Mouse (Mus musculus) erythroid progenitor cell, adult 5-6 weeks (primary cell): Measurements from ENCODE around the gene P2ry13. TPM values are rescaled to one million over a fixed set of nuclear protein-coding genes. Genes with fewer than 3 reads are reported as not detected.

ENCODE experiments used
- ATAC-seq: replicated peaks from 2 replicates; pipeline ENCODE4 v1.8.0; 2016; ENCODE audit warnings: moderate number of reproducible peaks, mild to moderate bottlenecking, moderate TSS enrichment, inconsistent platforms; ENCODE audit not compliant: poor library complexity, low FRiP score, severe bottlenecking
- total RNA-seq, 2 experiments: library from RNA; stranded (forward) in 1 of 2; stranded (reverse) in 1 of 2; fragments of 150-400 nt in 1 of 2; fragments of 186-747, 209-891 nt in 1 of 2; gene quantifications; 2 replicates each; pipeline versions ENCODE4 v1.2.3 to v1.2.4; 2015 to 2017; ENCODE audit warnings: low replicate concordance in 2 of 2

Gene P2ry13
- total RNA-seq (2015; ENCODE audit: low replicate concordance) (1.3 and 4.3 TPM in 2 replicates), total RNA-seq (2017; ENCODE audit: low replicate concordance) (1.4 and 2.3 TPM in 2 replicates)

DNA sequence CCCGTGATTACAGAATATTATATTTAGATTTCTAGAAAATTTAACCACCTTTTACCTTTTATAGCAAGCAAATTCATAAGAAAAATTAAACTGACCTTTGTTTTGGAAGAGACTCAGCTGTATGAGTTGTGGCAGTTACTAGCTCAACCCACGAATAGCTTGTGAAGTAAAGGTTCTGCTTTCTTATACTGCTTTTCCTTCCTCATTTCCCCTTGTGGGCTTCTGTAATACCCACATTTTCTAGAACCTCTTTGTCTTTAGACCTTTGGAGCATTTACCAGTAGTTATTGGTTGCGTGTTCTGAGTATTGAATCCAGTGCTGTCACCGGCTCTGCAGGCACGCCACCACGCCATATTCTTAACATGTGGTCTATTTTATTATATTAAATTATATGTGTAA, at the start of gene P2ry13:
Gene P2ry13, minus strand, starts transcription at position 156 of the 400 bp plus-strand sequence.
- no peak for ATAC-seq

DNA sequence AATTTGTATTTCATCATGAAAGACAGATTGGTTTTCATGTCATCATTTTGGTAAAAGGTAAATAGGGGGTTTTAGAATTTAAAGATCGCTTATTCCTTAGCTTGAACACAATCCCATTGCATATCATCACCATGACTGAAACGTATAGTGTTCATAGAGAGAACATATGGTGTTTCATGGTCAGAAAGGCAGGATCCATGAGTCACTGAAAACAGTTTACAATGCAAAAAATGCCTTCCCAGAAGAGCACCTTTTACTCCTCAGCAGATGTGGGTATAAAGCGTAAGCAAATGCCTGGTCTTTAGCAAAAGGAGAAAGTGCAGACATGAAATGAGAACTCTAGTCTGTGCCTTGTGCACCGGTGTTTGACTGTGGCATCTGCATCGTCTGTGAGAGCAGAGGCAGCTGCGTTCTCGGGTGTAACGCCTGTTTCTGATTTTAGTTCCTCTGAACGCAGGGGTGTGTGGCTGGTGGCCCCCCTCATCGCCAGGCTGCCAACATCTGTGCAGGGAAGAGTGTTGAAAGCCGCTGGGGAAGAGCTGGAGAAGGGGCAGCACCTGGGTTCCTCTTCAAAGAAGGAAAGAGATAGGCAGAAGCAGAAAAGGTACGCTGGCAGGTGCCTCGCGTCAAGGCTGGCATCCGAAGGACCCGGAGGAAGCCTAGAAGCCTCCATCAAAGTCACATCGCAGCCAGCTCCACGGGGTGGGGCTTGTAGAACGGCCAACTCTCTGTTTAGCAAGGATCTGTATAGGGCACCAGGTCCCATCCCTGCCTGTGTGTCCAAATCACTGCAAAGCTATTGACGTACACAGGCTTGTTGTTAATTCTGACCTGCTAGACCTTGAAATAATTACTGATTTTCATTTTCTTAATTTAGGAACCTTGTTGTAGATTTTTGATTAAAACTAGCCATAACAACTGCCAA, 47.3 kb upstream of the P2ry13 start:
- ATAC-seq, result no peak

DNA sequence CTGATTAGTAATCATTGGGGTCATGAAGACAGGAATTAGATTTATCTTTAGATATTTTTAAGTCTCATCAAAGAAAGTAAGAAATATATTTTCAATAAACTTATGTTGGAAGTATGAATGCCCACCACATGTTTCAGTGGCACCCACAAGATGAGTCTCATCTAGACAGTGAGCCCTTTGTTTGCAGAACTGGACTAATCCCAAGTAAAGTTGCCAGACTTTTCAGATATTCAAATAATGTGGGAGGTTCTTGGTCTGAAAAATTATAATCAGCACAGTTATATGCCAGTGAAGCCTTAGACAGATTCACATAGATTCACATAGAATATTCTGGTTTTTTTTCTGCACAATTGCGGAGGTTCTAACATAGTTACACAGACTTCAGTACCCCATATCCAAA, 39.8 kb upstream of the P2ry13 start:
- no peak for ATAC-seq

DNA sequence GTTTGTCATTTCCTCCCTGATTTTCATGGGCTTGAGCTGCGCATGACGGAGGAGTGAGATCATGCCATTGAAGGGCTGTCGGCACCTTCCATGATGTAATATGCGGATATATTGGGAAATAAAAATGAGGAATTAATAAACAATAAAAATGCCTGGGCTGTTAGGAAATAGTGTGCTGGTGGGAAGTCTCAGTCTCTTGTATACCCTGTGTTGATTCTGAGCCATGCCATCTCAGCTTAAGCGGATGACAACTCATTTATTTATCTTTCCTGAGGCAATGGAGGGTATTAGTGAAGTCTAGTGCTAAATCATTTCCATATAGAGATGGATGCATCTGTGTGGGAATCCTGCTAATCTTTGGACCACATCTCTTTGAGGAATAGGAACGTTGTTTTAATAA, 37.3 kb upstream of the P2ry13 start:
- no peak for ATAC-seq

DNA sequence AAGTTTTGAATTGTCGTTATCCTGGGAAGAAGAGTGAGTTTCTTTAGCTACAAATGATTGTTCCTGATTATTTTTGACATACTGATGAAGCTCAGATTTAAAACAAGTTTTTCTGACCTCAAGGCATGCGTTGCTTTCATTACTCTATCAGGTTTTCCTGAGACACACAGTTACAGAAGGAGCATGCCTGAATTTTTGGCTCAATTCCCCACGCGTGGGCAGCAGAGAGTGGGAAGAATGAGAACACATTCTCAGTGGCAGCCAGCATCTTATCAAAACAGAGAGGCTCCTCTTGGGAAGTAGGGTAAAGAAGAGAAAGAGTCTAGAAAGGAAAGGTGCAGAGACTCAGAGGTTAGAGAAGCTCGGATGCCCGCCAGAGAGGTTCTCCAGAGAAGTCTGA, 32.7 kb upstream of the P2ry13 start:
- ATAC-seq, result no peak

DNA sequence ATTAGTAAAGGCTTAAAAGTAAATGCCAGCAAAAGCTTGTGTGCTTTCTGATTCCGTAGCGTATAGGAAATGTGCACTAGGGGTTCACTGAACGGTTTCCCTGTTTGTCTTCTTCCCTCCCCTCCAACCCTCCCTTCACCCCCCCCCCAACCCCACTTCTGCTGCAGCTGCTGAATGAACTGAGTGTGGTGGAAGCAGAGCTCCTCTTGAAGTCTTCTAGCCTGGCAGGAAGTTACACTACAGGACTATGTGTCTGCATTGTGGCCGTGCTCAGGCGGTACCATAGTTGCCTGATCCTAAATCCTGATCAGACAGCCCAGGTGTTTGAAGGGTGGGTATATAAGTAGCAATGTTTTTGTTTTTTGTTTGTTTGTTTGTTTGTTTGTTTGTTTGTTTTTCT, 24.2 kb upstream of the P2ry13 start:
- no peak for ATAC-seq

DNA sequence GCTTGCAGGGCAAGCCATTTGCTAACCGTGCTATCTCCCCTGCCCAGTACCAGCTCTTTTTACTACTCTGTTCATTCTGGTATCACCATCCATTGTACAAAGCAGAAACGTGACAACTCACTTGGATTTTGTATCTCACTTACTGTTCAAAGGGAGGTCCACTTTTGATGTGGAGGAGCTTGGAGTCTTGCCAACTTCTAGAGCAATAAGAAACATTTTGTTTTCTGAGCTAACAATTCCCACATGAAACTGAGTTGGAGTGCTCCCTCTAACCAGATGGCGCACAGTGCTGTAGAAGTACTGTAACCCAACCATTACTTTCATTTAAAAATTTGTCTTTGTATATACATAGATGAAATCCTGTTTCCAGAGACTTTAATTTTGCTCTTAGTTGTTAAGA, 20.2 kb upstream of the P2ry13 start:
- no peak for ATAC-seq

DNA sequence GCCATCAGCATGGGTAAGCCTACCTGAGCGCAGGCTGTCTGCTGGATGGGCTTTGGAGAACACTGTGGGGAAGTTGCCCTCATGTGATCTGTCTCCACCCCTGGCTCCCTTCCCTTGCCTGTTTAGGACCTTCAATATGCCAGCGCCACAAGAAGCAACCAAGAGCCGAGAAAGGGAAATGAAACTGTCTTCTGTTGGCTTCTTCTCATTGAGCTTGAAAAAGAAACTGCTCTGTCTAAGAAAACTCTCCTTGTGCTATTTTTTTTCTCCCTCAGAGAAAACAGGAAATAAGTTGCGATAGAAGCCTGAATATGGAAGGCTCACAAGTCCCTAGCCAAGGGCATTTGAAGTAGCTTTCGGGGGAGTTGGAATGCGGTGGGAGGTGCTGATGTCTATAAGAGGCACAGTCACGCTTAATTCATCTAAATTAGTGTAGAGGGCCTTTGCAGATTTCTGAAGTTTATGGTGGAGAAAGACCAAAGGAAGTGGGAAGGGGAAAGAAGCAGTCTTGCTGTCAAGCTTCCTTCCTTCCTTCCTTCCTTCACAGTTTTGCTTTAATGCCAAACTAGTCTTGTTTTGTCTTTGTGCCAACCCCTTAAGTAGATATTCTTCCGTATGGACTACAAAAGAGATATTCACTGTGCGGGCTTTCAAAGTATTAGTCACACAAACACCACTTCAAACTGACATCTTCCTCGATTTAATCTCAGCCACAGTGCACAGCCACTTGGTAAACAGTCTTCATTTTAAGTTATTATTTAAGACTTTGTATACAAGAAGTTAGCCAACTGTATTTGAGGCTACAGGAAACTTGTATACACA, 18.3 kb upstream of the P2ry13 start:
- no peak for ATAC-seq

DNA sequence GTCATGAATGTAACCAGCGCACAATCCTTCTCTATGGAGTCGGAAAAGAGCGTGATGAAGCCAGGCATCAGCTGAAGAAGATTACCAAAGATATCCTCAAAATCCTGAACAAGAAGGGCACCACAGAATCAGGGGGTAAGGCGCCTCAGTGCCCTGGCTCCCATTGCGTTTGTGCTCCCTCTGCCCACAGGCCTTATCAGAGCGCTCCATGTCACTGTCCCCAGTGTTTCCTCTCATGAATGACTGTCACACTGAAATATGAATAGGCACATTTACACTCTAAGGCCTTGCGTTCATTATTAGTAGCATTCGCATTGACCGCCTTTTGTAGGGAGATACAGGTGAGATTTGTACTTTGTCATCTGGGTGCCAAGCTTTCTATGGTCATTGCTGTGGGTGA, 17.0 kb upstream of the P2ry13 start:
- ATAC-seq, result no peak

DNA sequence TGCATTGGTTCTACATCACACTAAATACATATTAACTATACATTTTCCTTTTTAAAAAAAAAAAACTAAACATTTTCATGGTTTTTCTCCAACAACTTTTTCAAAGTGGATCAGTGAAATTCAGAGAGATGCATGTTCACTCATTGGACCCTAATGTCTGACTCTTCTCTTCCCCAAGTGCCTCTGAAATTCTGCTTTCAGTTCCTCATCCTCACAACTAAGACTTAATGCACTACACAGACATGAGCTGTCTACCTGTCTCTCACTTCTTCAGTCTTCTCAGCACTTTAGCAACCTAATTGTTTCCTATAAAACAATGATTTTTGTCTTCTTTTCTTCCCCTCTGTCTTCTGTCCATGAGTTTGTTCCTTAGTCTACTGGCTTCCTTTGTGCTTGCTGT, 14.7 kb upstream of the P2ry13 start:
- no peak for ATAC-seq

DNA sequence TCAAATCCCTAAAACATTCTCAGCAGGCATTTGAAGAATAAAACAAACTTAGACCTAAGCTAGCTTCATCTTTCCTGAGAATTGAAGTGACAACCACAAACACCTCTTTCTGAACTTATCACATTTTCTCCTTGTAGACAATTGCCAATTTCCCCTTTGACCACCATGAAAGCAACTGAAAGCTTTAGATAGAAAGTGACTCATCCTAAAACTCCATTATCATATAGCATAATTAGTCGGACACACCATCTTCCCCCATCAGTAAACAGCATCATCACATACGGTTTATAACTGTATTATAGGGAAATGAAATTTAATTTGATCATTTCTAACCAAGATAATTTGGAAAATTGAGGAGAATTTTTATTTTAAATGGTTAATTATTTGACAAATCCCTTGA, 11.6 kb upstream of the P2ry13 start:
- no peak for ATAC-seq

DNA sequence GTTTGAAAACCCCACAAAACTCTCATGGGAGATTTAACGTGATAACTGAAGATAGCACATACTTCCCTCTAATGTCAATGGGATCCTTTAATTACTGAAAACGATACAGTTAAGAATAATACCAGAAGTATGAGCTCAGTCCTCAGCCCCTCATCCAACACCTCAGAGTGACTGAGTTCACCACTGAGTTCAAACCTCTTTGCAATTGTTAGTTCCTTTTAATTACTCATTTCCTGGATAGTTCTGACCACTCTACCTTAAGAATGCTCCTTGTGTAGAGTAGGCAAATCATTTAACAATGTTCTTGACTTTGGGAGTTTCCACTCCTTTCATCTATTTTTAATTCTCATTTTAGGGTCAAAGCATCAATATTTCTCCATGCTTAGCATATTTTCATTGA, 8.6 kb upstream of the P2ry13 start:
- ATAC-seq, result no peak

DNA sequence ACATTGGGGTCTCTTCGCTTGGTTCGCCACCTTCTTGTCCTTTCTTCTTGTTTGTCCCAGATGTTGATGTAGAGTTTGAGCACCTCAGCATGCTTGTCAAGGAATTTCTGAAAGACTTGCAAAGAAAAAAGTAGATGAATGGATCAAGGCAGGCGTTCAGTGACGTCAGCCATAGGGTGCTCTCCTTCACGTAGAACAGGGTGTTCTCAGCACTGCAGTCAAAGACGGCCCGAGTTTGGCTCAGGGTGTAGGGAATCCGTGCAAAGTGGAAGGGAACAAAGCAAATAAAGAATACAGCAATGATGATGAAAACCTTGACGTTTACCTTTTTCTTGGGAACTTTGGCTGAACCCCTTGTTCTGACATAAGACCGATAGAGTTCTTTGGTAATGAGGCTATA, 6.5 kb upstream of the P2ry13 start:
- no peak for ATAC-seq

DNA sequence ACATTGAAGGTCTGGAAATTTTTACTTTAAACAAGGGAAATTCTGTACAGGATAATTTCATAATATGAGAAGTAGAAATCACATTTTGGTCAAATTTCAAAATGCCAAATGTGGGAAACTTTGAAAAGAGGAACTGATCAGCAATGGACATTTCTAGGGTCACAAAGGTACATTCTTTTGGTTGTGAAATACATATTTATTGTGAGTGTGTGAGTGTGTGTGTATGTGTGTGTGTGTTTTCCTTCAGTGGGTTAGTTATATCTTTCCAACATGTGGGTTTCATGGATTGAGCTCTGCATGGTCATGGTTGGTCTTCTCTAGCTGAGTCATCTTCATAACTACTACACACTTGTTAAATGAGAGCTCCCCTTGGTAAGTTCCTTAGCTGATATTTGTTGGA, 1.7 kb upstream of the P2ry13 start:
- ATAC-seq, result no peak

DNA sequence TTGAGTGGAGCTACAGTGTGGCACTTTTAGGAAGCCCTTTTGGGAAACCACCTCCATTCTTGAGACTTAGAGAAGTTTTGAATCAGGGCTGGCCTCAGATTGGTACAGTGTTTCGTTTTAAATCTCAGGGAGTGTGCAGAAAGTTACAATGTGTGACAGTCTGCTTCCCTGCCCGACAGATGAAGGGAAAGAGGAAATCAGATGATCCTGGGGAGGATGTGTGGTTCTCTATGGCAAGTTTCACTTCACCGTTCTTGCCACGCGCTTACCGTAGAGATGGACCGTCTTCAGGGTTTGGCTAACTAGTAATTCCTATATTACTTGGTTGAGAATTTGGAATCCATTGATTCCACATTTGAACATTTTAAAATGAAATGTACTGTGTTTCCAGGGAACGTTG, 1.1 kb upstream of the P2ry13 start:
- no peak for ATAC-seq

DNA sequence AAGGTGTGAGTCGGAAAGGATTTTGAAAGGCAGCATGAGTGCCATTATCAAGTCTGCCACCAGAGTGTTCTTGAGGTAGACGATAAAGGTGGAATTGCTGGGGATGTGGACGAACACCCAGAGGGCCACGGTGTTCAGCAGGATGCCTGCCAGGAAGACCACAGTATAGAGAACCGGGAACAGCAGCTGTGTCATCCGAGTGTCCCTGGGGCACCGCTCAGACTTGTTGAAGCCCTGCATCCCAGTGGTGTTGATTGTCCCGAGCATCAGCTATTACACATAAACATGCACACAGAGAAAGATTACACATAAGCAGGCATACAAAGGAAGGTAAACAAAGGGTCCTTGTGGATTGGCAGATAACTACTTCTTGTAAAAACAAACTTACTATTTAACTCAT, 593 bp downstream of the P2ry13 start:
- ATAC-seq, result no peak

DNA sequence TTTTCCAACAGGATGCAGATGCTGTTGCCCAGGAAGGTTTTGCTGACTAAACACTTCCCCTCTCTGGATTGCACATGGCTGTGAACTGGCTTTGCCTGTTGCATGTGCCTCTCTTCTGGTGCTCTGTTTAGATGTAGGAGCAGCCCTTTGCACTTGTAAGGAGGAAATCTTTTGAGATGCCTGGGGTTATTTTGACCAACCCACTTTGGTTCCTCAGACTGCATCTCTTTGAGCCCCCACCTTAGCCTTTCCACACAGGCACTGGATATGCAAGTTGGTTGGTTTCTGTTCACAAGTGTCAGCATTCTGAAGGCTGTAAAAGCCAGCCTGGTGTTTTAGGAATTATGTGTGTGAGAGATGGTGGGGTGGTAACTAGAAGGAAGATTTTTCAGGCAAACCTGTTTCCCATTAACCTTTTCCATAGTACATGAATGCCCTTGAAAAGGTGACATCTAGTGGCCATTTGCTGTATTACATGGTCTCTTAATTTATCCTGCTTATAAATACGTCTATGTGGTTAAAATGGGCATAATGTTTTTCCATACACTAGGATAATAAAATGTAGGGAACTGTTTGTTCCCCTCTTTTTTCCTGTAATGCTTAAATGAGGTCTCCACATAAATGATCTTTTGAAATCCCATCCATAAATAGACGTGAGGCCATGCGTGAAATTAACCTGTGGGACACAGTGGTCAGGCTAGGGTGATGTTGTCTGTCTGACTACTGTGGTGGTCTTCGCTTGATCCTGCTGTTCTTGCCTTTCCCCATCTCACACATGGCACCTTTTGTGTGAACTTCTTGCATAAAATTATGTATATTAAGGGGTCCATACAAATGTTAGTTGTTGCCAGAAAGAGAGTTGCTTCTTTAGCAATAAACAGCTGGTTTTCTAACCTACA, 1.8 kb downstream of the P2ry13 start:
- no peak for ATAC-seq

DNA sequence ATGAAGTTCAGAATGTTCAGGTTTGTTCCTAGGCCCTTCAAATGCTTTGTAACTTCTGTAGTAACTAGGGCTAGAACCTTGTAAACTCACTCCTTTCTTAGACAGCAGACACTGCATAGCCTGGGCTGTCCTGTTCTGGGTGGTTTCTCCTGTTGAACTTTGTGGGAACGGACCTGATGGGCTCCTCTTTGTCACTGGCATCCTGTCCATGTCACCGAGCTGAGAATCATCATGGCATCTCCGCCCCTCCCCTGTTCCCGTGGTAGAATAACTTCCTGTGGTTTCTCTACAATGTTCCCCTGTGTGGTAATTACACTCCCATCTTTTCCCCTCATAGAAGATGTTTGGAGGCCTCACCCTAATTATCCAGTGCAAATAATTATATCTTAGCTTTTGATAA, 4.7 kb downstream of the P2ry13 start:
- no peak for ATAC-seq

DNA sequence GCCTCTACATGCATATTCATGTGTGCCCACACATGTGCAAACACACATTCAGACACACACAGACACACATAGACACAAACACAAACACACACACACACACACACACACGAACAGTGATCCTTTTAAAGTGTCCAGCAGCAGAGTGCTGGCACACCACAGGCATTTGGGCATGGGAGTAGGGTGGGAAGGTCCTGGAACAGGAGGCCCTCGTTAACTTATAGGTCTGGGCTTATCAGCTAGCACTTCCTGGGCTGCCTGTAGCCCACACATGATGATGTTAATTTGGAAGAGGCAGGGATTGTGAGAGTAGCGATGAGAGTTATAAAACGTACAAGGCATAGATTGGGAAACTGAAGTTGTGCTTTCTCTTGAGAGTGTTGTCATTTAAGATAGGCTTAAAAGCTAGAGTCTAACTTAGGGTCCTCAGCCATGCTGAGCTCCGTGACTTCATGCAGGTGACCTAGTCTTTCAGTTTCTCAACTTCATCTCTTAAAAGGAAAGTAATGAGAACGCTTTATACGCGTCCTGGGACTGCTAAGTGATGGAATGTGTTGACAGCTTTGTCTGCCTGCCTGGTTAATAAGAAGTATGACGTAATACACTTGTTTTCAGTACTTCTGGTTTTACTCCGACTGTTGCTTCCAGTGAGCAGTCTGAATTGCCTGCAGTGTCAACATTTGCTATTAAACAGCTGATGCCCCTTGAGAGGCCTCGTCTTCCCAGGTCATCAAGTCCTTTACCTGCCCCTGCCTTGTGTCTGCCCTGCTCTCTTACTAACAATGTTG, 5.8 kb downstream of the P2ry13 start:
- ATAC-seq, result no peak
